Mouse (Mus musculus) G1E (cell line): Measurements from ENCODE around the gene Entr1. TPM values are rescaled to one million over a fixed set of nuclear protein-coding genes. Genes with fewer than 3 reads are reported as not detected.

ENCODE experiments used
- ATAC-seq: 2 replicates; pipeline ENCODE4 v1.8.0; 2016; ENCODE audit warnings: mild to moderate bottlenecking; ENCODE audit not compliant: insufficient number of reproducible peaks, poor library complexity, low FRiP score, severe bottlenecking; ENCODE audit errors: extremely low read depth
- DNase-seq: peaks from one replicate; pipeline ENCODE4 v3.0.0; 2012; ENCODE audit warnings: low spot score
- H3K27me3 ChIP-seq: 2 replicates; pipeline ENCODE4 v1.6.1; 2012; ENCODE audit warnings: mild to moderate bottlenecking, low read length, inconsistent platforms; ENCODE audit not compliant: insufficient read depth
- H3K36me3 ChIP-seq: replicated peaks from 2 replicates; pipeline ENCODE3; 2012; ENCODE audit warnings: mild to moderate bottlenecking, inconsistent platforms
- H3K4me1 ChIP-seq: 2 replicates; pipeline ENCODE4 v1.6.1; 2012; ENCODE audit warnings: low read depth, low read length, inconsistent platforms, mixed read lengths; ENCODE audit not compliant: insufficient read depth
- H3K4me3 ChIP-seq: 2 replicates; pipeline ENCODE4 v1.5.1; 2012; ENCODE audit warnings: low read depth, mild to moderate bottlenecking, inconsistent platforms, low read length, moderate library complexity, mixed read lengths
- H3K9me3 ChIP-seq: replicated peaks from 2 replicates; pipeline ENCODE4 v1.6.1; 2012; ENCODE audit warnings: inconsistent platforms
- CTCF ChIP-seq: IDR thresholded peaks from 2 replicates; pipeline ENCODE4 v1.5.1; 2012; ENCODE audit warnings: low read depth, low read length, inconsistent platforms, mixed read lengths
- GATA1 ChIP-seq: IDR thresholded peaks from 2 replicates; pipeline ENCODE4 v1.6.1; 2012; ENCODE audit warnings: borderline replicate concordance, low read length, inconsistent platforms, mixed read lengths
- GATA2 ChIP-seq: IDR thresholded peaks from 2 replicates; pipeline ENCODE4 v1.6.1; 2012; ENCODE audit warnings: low read depth, low read length, inconsistent platforms, borderline replicate concordance
- POLR2AphosphoS5 ChIP-seq: IDR thresholded peaks from 2 replicates; pipeline ENCODE4 v1.6.1; 2012; ENCODE audit warnings: low read depth, low read length, inconsistent platforms; ENCODE audit not compliant: insufficient replicate concordance
- TAL1 ChIP-seq: conservative IDR thresholded peaks from 2 replicates; pipeline ENCODE4 v1.6.1; 2012; ENCODE audit warnings: low read depth, low read length, inconsistent platforms, mixed read lengths
- polyA plus RNA-seq: library from polyadenylated mRNA; stranded (reverse); fragments of >175 nt; gene quantifications from 2 replicates; pipeline ENCODE4 v1.2.3, GENCODE M21; 2012
- total RNA-seq, 2 experiments: library from RNA; stranded (forward) in 1 of 2; stranded (reverse) in 1 of 2; fragments of 200-1000 nt in 1 of 2; fragments of >200 nt in 1 of 2; fragmentation: Nextera tagmentation in 1 of 2; gene quantifications; 2 replicates each; pipeline ENCODE4 v1.2.3; 2014 to 2017

Entr1 gene
- total and polyA plus RNA-seq, 3 experiments = 56.5 to 68.2 (median 58.2) TPM

DNA sequence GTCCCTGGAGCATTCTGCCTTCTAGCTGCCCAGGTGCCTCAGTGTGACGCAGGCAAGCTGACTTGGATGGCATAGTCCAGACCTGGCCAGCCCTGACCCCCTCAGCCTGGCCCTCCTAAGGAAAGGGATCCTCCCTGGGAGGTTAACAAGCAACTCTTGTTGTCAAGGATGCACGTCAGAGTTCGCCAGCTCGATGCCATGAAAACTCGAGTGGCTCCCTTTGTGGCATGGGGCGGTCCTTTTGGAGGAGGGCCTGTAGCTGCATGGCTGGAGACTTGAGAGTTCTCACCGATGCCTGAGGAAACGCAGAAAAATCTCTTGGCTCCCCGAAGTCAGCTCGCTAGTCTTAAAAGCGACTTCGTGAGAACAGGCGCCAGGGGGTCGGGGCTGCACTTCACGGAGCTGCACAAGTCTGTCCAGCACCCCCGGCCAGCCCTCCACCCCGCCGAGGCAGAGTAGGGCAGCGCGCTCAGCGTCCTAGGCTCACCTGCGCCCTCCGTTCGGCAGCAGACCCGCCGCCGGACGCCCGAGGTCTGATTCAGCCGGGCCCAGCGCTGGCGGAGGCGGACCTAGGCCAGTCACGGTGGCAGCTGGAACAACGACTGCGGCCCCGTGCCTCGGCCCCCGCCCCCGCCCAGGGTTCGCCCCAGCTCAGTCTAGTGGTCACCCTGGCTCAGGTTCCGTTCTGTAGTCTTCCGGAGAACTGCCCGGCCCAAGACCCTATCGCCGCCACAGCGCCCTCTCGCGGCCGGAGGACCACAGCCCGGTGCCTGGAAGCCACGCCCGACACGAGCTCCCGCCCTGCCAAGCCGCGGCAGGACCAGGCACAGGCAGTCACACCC is 19.6 kb upstream of the Entr1 start, which contains the start of gene Inpp5e:
Gene Inpp5e, minus strand, starts transcription at position 689 of the 842 bp plus-strand sequence.
- peak; percentile 61 for ATAC-seq
- Histone ChIP-seq H3K36me3 (peaks cover 84% of the 10 kb centered on the region), H3K4me1 (peaks cover 42% of the 10 kb centered on the region)

DNA sequence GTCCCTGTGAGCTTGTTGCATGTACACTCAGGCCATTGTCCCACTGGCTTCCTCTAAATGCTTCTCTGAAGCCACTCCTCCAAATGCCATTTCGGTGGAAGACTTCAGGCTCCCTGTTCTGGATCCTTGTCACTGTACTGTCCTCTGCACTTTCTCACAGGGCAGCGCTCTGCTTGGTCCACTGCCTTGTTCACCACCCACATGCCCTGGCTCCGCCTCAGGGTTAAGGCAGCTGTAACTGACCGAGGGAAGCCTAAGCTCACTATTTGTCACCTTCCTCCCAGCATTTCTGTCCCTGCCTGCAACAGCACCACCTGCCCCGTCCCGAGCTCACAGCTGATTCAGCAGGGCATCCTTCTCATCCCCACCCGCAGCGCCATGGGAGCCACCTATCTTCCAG is 14.2 kb upstream of the Entr1 start:
- Histone ChIP-seq H3K9me3 (no peaks in the 10 kb centered on the region), H3K4me1 (peaks cover 41% of the 10 kb centered on the region), H3K4me3 (no peak overlapping the region), H3K27me3 (no peaks in the 10 kb centered on the region), H3K36me3 (peaks cover 92% of the 10 kb centered on the region)
- DNase-seq (no peak), ATAC-seq (no peak)
- TF ChIP-seq TAL1 (no peak), GATA2 (no peak), CTCF (no peak), GATA1 (no peak), POLR2AphosphoS5 (no peak)

More for the DNA sequence above, 19.6 kb upstream of the Entr1 start, which contains the start of gene Inpp5e:
- Histone ChIP-seq H3K27me3 (no peaks in the 10 kb centered on the region), H3K4me3 (peak within 1 kb of the TSS; percentile 84), H3K9me3 (no peaks in the 10 kb centered on the region)
- TF ChIP-seq CTCF (peak; percentile 81), GATA2 (no peak), POLR2AphosphoS5 (no peak)
- peak; percentile 91 for DNase-seq

DNA sequence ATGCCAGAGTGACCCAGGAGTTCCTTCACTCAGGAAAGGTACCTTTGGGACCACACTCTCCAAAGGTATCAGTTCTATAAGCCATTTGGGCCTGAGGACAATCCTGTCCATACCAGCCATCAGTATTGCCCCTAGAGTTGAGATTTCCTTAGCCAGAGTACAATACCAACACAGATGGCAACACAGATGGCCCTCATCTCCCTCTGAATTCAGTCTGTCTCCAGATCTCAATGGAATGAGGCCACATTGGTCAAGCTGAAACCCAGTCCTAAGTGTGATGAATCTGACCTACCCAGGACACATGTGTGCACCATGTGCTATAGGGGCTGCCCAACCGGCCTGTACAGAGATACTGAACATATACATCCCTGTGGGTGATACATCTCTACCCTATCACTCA is 13.1 kb upstream of the Entr1 start:
- no peaks in the 10 kb centered on the region for H3K27me3 ChIP-seq
- TF ChIP-seq POLR2AphosphoS5 = no peak
- no peak for TF ChIP-seq GATA2
- no peak for TF ChIP-seq TAL1
- TF ChIP-seq CTCF = no peak
- no peak for TF ChIP-seq GATA1
- H3K4me1 ChIP-seq = peaks cover 30% of the 10 kb centered on the region
- H3K4me3 ChIP-seq = no peak overlapping the region
- H3K9me3 ChIP-seq = no peaks in the 10 kb centered on the region
- ATAC-seq (no peak), DNase-seq (no peak)
- peaks cover 94% of the 10 kb centered on the region for H3K36me3 ChIP-seq

DNA sequence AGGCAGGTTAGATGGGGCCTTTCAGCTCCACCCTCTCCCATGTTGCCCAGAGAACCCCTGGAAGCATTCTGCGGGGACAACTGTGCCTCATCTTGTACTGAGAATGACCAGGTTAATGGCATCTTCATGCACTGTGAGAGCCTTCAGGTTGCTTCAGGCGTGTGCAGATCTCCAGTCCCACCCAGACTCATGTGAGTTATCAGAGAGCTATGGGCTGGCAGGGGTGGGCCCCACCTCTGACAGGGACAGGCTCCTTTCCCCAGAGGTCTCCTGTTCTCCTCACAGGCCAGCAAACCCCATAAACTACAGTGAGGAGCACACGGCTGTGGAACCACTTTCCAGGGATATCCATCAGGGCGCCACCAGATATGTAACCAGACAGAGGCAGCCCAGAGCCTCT is 11.9 kb upstream of the Entr1 start:
- TF ChIP-seq GATA2 (no peak), POLR2AphosphoS5 (peak; percentile 82; the same call in 1 of the 2 replicates)
- H3K4me1 ChIP-seq = peaks cover 18% of the 10 kb centered on the region
- no peak for DNase-seq
- no peaks in the 10 kb centered on the region for H3K27me3 ChIP-seq
- peaks cover 94% of the 10 kb centered on the region for H3K36me3 ChIP-seq
- H3K9me3 ChIP-seq = no peaks in the 10 kb centered on the region
- H3K4me3 ChIP-seq = no peak overlapping the region
- ATAC-seq = no peak

DNA sequence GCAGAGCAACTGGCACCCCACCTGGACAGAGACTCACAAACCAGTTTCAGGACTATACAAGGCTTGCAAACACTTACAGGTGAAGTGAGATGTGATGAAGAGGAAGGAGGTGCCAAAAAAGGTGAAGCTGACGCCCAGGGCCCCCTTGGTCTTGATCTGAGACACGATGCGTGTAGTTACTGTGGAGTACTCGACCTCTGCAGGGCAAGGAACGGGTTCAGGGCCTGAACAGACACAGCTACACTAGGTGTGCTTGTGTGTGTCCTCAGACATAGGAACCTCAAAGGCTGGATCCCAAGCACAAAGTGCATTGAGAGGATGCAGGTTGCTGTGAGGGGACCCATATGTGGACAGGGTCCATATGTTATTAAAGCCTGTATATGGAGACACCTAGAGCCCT is 11.2 kb upstream of the Entr1 start:
- DNase-seq (no peak), ATAC-seq (no peak)
- peaks cover 94% of the 10 kb centered on the region for H3K36me3 ChIP-seq
- H3K4me3 ChIP-seq = no peak overlapping the region
- H3K27me3 ChIP-seq = no peaks in the 10 kb centered on the region
- no peaks in the 10 kb centered on the region for H3K9me3 ChIP-seq
- no peak for TF ChIP-seq GATA2
- TF ChIP-seq TAL1 = no peak
- no peak for TF ChIP-seq CTCF
- no peak for TF ChIP-seq GATA1
- no peak for TF ChIP-seq POLR2AphosphoS5
- peaks cover 12% of the 10 kb centered on the region for H3K4me1 ChIP-seq

DNA sequence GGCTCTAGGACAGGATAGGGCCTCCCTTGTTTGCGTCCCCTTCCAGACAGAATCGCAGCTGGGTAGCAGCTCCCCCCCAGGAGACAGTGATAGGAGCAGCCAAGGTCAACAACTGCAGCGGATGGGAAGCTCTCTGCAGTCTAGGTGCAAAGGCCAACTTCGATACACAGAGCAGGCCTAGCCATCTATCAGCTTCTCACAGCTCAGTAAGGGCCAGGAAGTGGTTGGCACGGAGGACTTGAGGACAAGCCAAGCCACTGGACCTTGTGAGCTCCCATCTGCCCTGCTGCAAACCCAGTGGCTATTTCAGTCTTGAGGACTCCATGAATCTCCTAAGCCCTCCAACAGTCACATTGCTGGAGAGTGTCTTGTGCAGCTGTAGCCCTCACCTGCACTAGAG is 10.5 kb upstream of the Entr1 start:
- Histone ChIP-seq H3K4me3 (no peak overlapping the region), H3K9me3 (no peaks in the 10 kb centered on the region), H3K27me3 (no peaks in the 10 kb centered on the region), H3K4me1 (peaks cover 7% of the 10 kb centered on the region), H3K36me3 (peaks cover 94% of the 10 kb centered on the region)
- DNase-seq (no peak), ATAC-seq (no peak)
- no peak for TF ChIP-seq POLR2AphosphoS5
- TF ChIP-seq GATA1 = no peak
- no peak for TF ChIP-seq GATA2
- TF ChIP-seq CTCF = no peak
- TF ChIP-seq TAL1 = no peak
